Mouse (Mus musculus): Measurements from ENCODE around the gene Nipal3. TPM values are rescaled to one million over a fixed set of nuclear protein-coding genes. Genes with fewer than 3 reads are reported as not detected.

The Nipal3 gene
- total RNA-seq, 2 experiments from 2014 or later, result 7.7 to 31.8 TPM

Other genes with a start within 250 kb of the Nipal3 start
- gene Clic4, start 222.2 kb downstream of the Nipal3 start, total RNA-seq (2015), result 28.4 and 29.7 TPM in 2 replicates
- gene Clic4, start 222.2 kb downstream of the Nipal3 start, total RNA-seq (2017), result 32.3 and 39.2 TPM in 2 replicates
- gene Srrm1, start 141.7 kb downstream of the Nipal3 start, total RNA-seq (2015), result 144 and 146 TPM in 2 replicates
- 80.5 and 112 TPM in 2 replicates for gene Srrm1, start 141.7 kb downstream of the Nipal3 start, total RNA-seq (2017)
- not detected in 2 replicates for gene Ncmap, start 96.8 kb downstream of the Nipal3 start, total RNA-seq (2015)
- not detected in 2 replicates for gene Ncmap, start 96.8 kb downstream of the Nipal3 start, total RNA-seq (2017)
- gene Rcan3, start 61.2 kb downstream of the Nipal3 start, total RNA-seq (2015), result 11.8 and 12.0 TPM in 2 replicates
- 9.8 and 10.6 TPM in 2 replicates for gene Rcan3, start 61.2 kb downstream of the Nipal3 start, total RNA-seq (2017)
- gene Stpg1, start 248 bp downstream of the Nipal3 start, total RNA-seq (2015), result not detected in 2 replicates
- gene Stpg1, start 248 bp downstream of the Nipal3 start, total RNA-seq (2017), result 0.18 TPM in 1 of 2 replicates, not detected in the other
- gene Grhl3, start 78.6 kb upstream of the Nipal3 start, total RNA-seq (2015), result not detected in 2 replicates
- gene Grhl3, start 78.6 kb upstream of the Nipal3 start, total RNA-seq (2017), result not detected in 2 replicates
- gene Ifnlr1, start 191.2 kb upstream of the Nipal3 start, total RNA-seq (2015), result 8.6 and 10.8 TPM in 2 replicates
- 2.8 and 4.8 TPM in 2 replicates for gene Ifnlr1, start 191.2 kb upstream of the Nipal3 start, total RNA-seq (2017)
- gene Il22ra1, start 233.1 kb upstream of the Nipal3 start, total RNA-seq (2015), result not detected in 2 replicates
- gene Il22ra1, start 233.1 kb upstream of the Nipal3 start, total RNA-seq (2017), result not detected in 2 replicates